Mouse (Mus musculus): ENCODE measurements around the gene Plekho1. TPM values are rescaled to one million over a fixed set of nuclear protein-coding genes. Genes with fewer than 3 reads are reported as not detected.

Plekho1 gene
- polyA plus RNA-seq, 1 experiment from 2014 or later: 91.8 TPM

DNA sequence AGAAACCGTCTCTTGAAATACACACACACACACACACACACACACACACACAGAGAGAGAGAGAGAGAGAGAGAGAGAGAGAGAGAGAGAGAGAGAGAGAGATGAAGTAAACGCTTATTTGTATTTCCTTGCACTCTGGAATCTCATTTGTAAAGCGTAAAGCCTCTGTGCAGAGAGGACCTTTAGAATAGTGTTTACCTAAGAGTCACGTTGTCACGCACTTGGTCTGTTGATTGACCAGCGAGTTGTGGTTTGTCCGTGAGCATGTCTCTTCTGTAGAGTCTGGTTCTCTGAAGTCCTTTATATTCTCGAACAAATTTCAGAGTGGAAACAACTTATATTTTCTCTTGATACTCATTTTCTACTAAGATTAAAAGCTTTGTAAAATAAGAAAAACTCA, 51.1 kb downstream of the Plekho1 start:
- Histone ChIP-seq H3K4me3 (replicated peaks) (no peak overlapping the region), H3K4me2 (no peak overlapping the region), H3K27ac (no peak overlapping the region), H3K9ac (replicated peaks) (no peak overlapping the region), H3K4me1 (replicated peaks) (no peaks in the 10 kb centered on the region), H3K9me3 (no peaks in the 10 kb centered on the region), H3K36me3 (peaks cover 85% of the 10 kb centered on the region), H3K27me3 (no peaks in the 10 kb centered on the region)
- WGBS: 95% methylated on average over 8 of the region's 8 CpGs
- ATAC-seq (ENCODE audit: insufficient number of reproducible peaks, insufficient read depth, low FRiP score, low TSS enrichment, low read depth): no peak

DNA sequence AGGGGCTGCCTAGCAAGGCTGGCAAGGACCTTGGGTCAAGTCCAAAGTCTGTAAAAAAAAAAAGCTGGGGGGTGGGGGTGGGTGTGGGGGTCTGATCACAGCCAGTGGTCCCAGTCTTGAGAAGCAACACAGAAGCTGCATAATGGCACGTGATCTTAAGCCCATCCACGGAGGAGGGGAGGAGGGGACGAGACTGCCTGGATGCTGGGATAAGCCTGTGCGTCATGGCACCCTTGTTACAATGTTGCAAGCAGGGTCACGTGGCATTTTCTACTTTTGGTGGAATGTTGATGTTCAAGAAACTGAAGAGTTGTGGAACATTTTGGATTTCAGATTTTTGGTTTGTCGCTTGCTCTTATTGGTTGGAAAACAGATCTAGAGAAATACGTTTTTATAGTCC, 52.6 kb downstream of the Plekho1 start:
- ATAC-seq (ENCODE audit: insufficient number of reproducible peaks, insufficient read depth, low FRiP score, low TSS enrichment, low read depth): no peak
- no peaks in the 10 kb centered on the region for H3K9me3 ChIP-seq
- H3K27me3 ChIP-seq: no peaks in the 10 kb centered on the region
- 95% methylated on average over 7 of the region's 7 CpGs for WGBS
- H3K27ac ChIP-seq: no peak overlapping the region
- no peaks in the 10 kb centered on the region for H3K4me1 ChIP-seq (replicated peaks)
- no peak overlapping the region for H3K4me2 ChIP-seq
- no peak overlapping the region for H3K9ac ChIP-seq (replicated peaks)
- peaks cover 91% of the 10 kb centered on the region for H3K36me3 ChIP-seq
- no peak overlapping the region for H3K4me3 ChIP-seq (replicated peaks)

- WGBS: 84% methylated on average over 6 of the region's 6 CpGs
- Histone ChIP-seq H3K9ac (replicated peaks) (no peak overlapping the region), H3K4me3 (replicated peaks) (no peak overlapping the region), H3K4me2 (no peak overlapping the region), H3K9me3 (no peaks in the 10 kb centered on the region), H3K4me1 (replicated peaks) (no peaks in the 10 kb centered on the region), H3K27me3 (no peaks in the 10 kb centered on the region), H3K27ac (no peak overlapping the region), H3K36me3 (peaks cover 95% of the 10 kb centered on the region)
- no peak for ATAC-seq (ENCODE audit: insufficient number of reproducible peaks, insufficient read depth, low FRiP score, low TSS enrichment, low read depth)
These were observed 53.1 kb downstream of the Plekho1 start for GRCm38 (mm10) chr3:95942749-95943148.

- WGBS: 93% methylated on average over 15 of the region's 15 CpGs
- no peak for ATAC-seq (ENCODE audit: insufficient number of reproducible peaks, insufficient read depth, low FRiP score, low TSS enrichment, low read depth)
- no peak overlapping the region for H3K4me3 ChIP-seq (replicated peaks)
- no peak overlapping the region for H3K4me2 ChIP-seq
- H3K9me3 ChIP-seq: no peaks in the 10 kb centered on the region
- H3K4me1 ChIP-seq (replicated peaks): no peaks in the 10 kb centered on the region
- H3K9ac ChIP-seq (replicated peaks): no peak overlapping the region
- peaks cover 93% of the 10 kb centered on the region for H3K36me3 ChIP-seq
- no peak overlapping the region for H3K27ac ChIP-seq
- no peaks in the 10 kb centered on the region for H3K27me3 ChIP-seq
These were observed 57.0 kb downstream of the Plekho1 start for GRCm38 (mm10) chr3:95938835-95939234.

Other genes starting within 250 kb of the Plekho1 start
- 56.9 and 60.5 TPM in 2 replicates for gene Tars2, start 235.8 kb downstream of the Plekho1 start, polyA plus RNA-seq (2016; fragmentation: Nextera tagmentation; extraction: Ambion mirVana)
- 26.5 and 27.8 TPM in 2 replicates for gene Rprd2, start 177.1 kb downstream of the Plekho1 start, polyA plus RNA-seq (2016; fragmentation: Nextera tagmentation; extraction: Ambion mirVana)
- gene Prpf3, start 140.1 kb downstream of the Plekho1 start, polyA plus RNA-seq (2016; fragmentation: Nextera tagmentation; extraction: Ambion mirVana): 74.9 and 75.7 TPM in 2 replicates
- 344 and 355 TPM in 2 replicates for gene Mrps21, start 124.5 kb downstream of the Plekho1 start, polyA plus RNA-seq (2016; fragmentation: Nextera tagmentation; extraction: Ambion mirVana)
- gene Ciart, start 113.8 kb downstream of the Plekho1 start, polyA plus RNA-seq (2016; fragmentation: Nextera tagmentation; extraction: Ambion mirVana): 8.5 and 10.2 TPM in 2 replicates
- gene BC028528, start 104.0 kb downstream of the Plekho1 start, polyA plus RNA-seq (2016; fragmentation: Nextera tagmentation; extraction: Ambion mirVana): 11.1 and 11.6 TPM in 2 replicates
- gene Aph1a, start 102.0 kb downstream of the Plekho1 start, polyA plus RNA-seq (2016; fragmentation: Nextera tagmentation; extraction: Ambion mirVana): 29.0 and 31.5 TPM in 2 replicates
- gene Car14, start 91.3 kb downstream of the Plekho1 start, polyA plus RNA-seq (2016; fragmentation: Nextera tagmentation; extraction: Ambion mirVana): 74.2 and 78.4 TPM in 2 replicates
- gene Anp32e, start 66.8 kb downstream of the Plekho1 start, polyA plus RNA-seq (2016; fragmentation: Nextera tagmentation; extraction: Ambion mirVana): 304 and 327 TPM in 2 replicates
- 36.5 and 38.9 TPM in 2 replicates for gene Vps45, start 62.5 kb upstream of the Plekho1 start, polyA plus RNA-seq (2016; fragmentation: Nextera tagmentation; extraction: Ambion mirVana)
- 18.7 and 23.3 TPM in 2 replicates for gene Otud7b, start 108.5 kb upstream of the Plekho1 start, polyA plus RNA-seq (2016; fragmentation: Nextera tagmentation; extraction: Ambion mirVana)
- 31.3 and 34.0 TPM in 2 replicates for gene Mtmr11, start 166.0 kb upstream of the Plekho1 start, polyA plus RNA-seq (2016; fragmentation: Nextera tagmentation; extraction: Ambion mirVana)
- gene Sf3b4, start 176.3 kb upstream of the Plekho1 start, polyA plus RNA-seq (2016; fragmentation: Nextera tagmentation; extraction: Ambion mirVana): 178 and 209 TPM in 2 replicates
- gene Sv2a, start 185.2 kb upstream of the Plekho1 start, polyA plus RNA-seq (2016; fragmentation: Nextera tagmentation; extraction: Ambion mirVana): 5.6 and 5.9 TPM in 2 replicates
- 54.6 and 56.3 TPM in 2 replicates for gene Bola1, start 223.7 kb upstream of the Plekho1 start, polyA plus RNA-seq (2016; fragmentation: Nextera tagmentation; extraction: Ambion mirVana)
- 1.7 and 2.0 TPM in 2 replicates for gene Hist2h2ab, start 223.9 kb upstream of the Plekho1 start, polyA plus RNA-seq (2016; fragmentation: Nextera tagmentation; extraction: Ambion mirVana)
- 13.1 and 17.7 TPM in 2 replicates for gene Hist2h2ac, start 224.9 kb upstream of the Plekho1 start, polyA plus RNA-seq (2016; fragmentation: Nextera tagmentation; extraction: Ambion mirVana)
- gene Hist2h2be, start 225.1 kb upstream of the Plekho1 start, polyA plus RNA-seq (2016; fragmentation: Nextera tagmentation; extraction: Ambion mirVana): 9.9 and 10.4 TPM in 2 replicates
- 9.0 and 11.9 TPM in 2 replicates for gene Hist2h3c2, start 243.1 kb upstream of the Plekho1 start, polyA plus RNA-seq (2016; fragmentation: Nextera tagmentation; extraction: Ambion mirVana)
- 50.0 and 66.0 TPM in 2 replicates for gene Hist2h2aa2, start 244.3 kb upstream of the Plekho1 start, polyA plus RNA-seq (2016; fragmentation: Nextera tagmentation; extraction: Ambion mirVana)
- gene Hist2h2aa1, start 249.5 kb upstream of the Plekho1 start, polyA plus RNA-seq (2016; fragmentation: Nextera tagmentation; extraction: Ambion mirVana): 17.4 and 36.2 TPM in 2 replicates

Data from limb, embryonic 12.5 days (tissue).